Mouse (Mus musculus): ENCODE results near the gene Pcbd2. TPM values are rescaled to one million over a fixed set of nuclear protein-coding genes. Genes with fewer than 3 reads are reported as not detected.

The Pcbd2 gene
- polyA plus RNA-seq, 1 experiment from 2014 or later = 46.8 TPM

Other genes with a start within 250 kb of the Pcbd2 start
- 361 and 375 TPM in 2 replicates for gene Dbn1, start 239.3 kb upstream of the Pcbd2 start, polyA plus RNA-seq (2016; fragmentation: Nextera tagmentation; extraction: Ambion mirVana)
- gene Pdlim7, start 213.7 kb upstream of the Pcbd2 start, polyA plus RNA-seq (2016; fragmentation: Nextera tagmentation; extraction: Ambion mirVana) = 154 and 158 TPM in 2 replicates
- 2.4 and 2.7 TPM in 2 replicates for gene Dok3, start 198.1 kb upstream of the Pcbd2 start, polyA plus RNA-seq (2016; fragmentation: Nextera tagmentation; extraction: Ambion mirVana)
- gene Ddx41, start 190.7 kb upstream of the Pcbd2 start, polyA plus RNA-seq (2016; fragmentation: Nextera tagmentation; extraction: Ambion mirVana) = 77.3 and 80.1 TPM in 2 replicates
- gene Fam193b, start 156.2 kb upstream of the Pcbd2 start, polyA plus RNA-seq (2016; fragmentation: Nextera tagmentation; extraction: Ambion mirVana) = 65.1 and 69.4 TPM in 2 replicates
- 122 and 133 TPM in 2 replicates for gene Tmed9, start 153.6 kb upstream of the Pcbd2 start, polyA plus RNA-seq (2016; fragmentation: Nextera tagmentation; extraction: Ambion mirVana)
- gene B4galt7, start 127.5 kb upstream of the Pcbd2 start, polyA plus RNA-seq (2016; fragmentation: Nextera tagmentation; extraction: Ambion mirVana) = 31.5 and 34.7 TPM in 2 replicates
- gene Caml, start 104.4 kb upstream of the Pcbd2 start, polyA plus RNA-seq (2016; fragmentation: Nextera tagmentation; extraction: Ambion mirVana) = 59.1 and 60.5 TPM in 2 replicates
- gene Ddx46, start 92.3 kb upstream of the Pcbd2 start, polyA plus RNA-seq (2016; fragmentation: Nextera tagmentation; extraction: Ambion mirVana) = 45.1 and 45.3 TPM in 2 replicates
- 78.7 and 84.5 TPM in 2 replicates for gene B230219D22Rik, start 34.2 kb upstream of the Pcbd2 start, polyA plus RNA-seq (2016; fragmentation: Nextera tagmentation; extraction: Ambion mirVana)
- gene Txndc15, start 12.7 kb upstream of the Pcbd2 start, polyA plus RNA-seq (2016; fragmentation: Nextera tagmentation; extraction: Ambion mirVana) = 94.1 and 95.8 TPM in 2 replicates
- gene Catsper3, start 57.2 kb downstream of the Pcbd2 start, polyA plus RNA-seq (2016; fragmentation: Nextera tagmentation; extraction: Ambion mirVana) = 0.15 TPM in 1 of 2 replicates, not detected in the other
- gene Pitx1, start 108.8 kb downstream of the Pcbd2 start, polyA plus RNA-seq (2016; fragmentation: Nextera tagmentation; extraction: Ambion mirVana) = 174 and 206 TPM in 2 replicates

Measured in limb, embryonic 12.5 days (tissue).